Mouse (Mus musculus) midbrain, embryonic 15.5 days (tissue): Measurements from ENCODE around the gene Tmem211. TPM values are rescaled to one million over a fixed set of nuclear protein-coding genes. Genes with fewer than 3 reads are reported as not detected.

ENCODE experiments used
- ATAC-seq: fragments of 200-750 bp; cut with Nextera tagmentation; replicated peaks from 2 replicates; pipeline ENCODE4 v1.8.0; 2017; ENCODE audit warnings: moderate TSS enrichment
- H3K27ac ChIP-seq: fragments of 300-500 bp; sonication (generic); 2 replicates; pipeline ENCODE4 v1.5.1; 2015; ENCODE audit warnings: mild to moderate bottlenecking, inconsistent platforms
- H3K27me3 ChIP-seq: fragments of 300-500 bp; sonication (generic); replicated peaks from 2 replicates; pipeline ENCODE4 v1.6.1; 2015; ENCODE audit warnings: inconsistent platforms
- H3K36me3 ChIP-seq: fragments of 300-500 bp; sonication (generic); replicated peaks from 2 replicates; pipeline ENCODE4 v1.6.1; 2015; ENCODE audit warnings: inconsistent platforms
- H3K4me1 ChIP-seq: fragments of 300-500 bp; sonication (generic); 2 replicates; pipeline ENCODE4 v1.6.1; 2015; ENCODE audit warnings: inconsistent platforms
- H3K4me2 ChIP-seq: fragments of 300-500 bp; sonication (generic); 2 replicates; pipeline ENCODE4 v1.6.1; 2015; ENCODE audit warnings: inconsistent platforms, mild to moderate bottlenecking, moderate library complexity
- H3K4me3 ChIP-seq: fragments of 300-500 bp; sonication (generic); 2 replicates; pipeline ENCODE4 v1.5.1; 2015; ENCODE audit warnings: mild to moderate bottlenecking, inconsistent platforms
- H3K9ac ChIP-seq: fragments of 300-500 bp; sonication (generic); 2 replicates; pipeline ENCODE4 v1.6.1; 2015; ENCODE audit warnings: mild to moderate bottlenecking, inconsistent platforms
- H3K9me3 ChIP-seq: fragments of 300-500 bp; sonication (generic); 2 replicates; pipeline ENCODE4 v1.6.1; 2016; ENCODE audit warnings: inconsistent platforms
- WGBS: fragments of 180-500 bp; shearing (Covaris S2); methylation state at CpG from one replicate; pipeline ENCODE4 v1.1.7; 2015; ENCODE audit warnings: mixed read lengths; 5-methylcytosine and 5-hydroxymethylcytosine counted together
- polyA plus RNA-seq: library from polyadenylated mRNA; unstranded; fragments of >200 nt; fragmentation: Nextera tagmentation; extraction: Ambion mirVana; gene quantifications from 2 replicates; pipeline ENCODE4 v1.2.1, GENCODE M21; 2015

Tmem211 gene
- polyA plus RNA-seq, 1 experiment from 2014 or later, result 0.14 TPM

DNA sequence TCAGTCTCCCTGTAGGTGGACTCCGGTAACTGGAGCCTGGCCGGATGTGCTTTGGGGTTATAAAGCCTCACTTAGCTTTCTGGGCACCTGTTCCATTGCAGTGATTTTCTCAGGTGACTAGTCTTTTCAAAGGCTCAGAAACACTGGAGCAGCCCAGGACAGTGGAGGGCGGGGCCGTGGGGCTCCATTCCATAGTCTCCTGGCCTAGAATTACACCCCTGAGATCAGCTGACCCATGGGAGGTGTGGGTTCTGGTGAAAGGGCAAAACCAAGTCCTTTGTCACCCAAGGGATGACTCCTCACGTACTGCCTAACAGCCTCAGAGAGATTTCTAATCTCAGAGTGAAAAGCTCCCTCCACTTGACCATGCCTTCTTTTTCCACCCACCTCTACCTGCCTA lies 3.5 kb downstream of the Tmem211 start:
- no peaks in the 10 kb centered on the region for H3K9me3 ChIP-seq
- no peak for ATAC-seq
- no peak overlapping the region for H3K27ac ChIP-seq
- H3K36me3 ChIP-seq, result no peaks in the 10 kb centered on the region
- no peak overlapping the region for H3K4me3 ChIP-seq
- WGBS, result 86% methylated on average over 5 of the region's 5 CpGs
- no peaks in the 10 kb centered on the region for H3K27me3 ChIP-seq
- H3K4me1 ChIP-seq, result peaks cover 16% of the 10 kb centered on the region
- H3K4me2 ChIP-seq, result no peak overlapping the region
- H3K9ac ChIP-seq, result no peak overlapping the region

DNA sequence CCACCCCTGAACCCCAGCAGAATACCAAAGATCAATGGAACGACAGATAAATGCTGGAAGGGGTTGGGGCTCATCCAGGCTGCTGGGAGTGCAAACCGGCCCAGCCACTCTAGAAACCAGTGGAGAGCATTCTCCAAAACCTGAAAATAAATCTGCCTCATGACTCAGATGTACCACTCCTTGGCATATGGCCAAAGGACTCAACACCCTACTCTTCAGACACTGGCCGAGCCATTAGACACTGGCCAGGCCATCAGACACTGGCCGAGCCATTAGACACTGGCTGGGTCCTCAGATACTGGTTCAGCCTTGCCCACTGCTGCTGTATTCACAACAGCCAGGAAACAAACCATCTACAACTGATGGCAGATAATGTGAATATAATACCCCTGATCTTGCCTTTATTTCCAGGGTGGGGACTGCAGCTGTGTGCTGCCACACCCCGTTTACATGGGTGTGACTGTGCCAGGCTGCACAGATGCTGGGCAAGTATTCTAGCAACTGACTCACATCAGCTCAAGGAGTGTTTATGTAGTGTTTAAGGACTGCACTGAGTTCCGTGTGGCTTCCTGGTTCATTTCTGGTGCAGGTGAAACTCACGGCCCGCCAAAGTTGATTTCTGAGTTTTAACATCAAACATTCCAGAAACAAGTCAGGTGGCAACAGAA lies 22.7 kb downstream of the Tmem211 start:
- ATAC-seq, result no peak
- H3K27ac ChIP-seq, result no peak overlapping the region
- 86% methylated on average over 8 of the region's 8 CpGs for WGBS
- no peaks in the 10 kb centered on the region for H3K9me3 ChIP-seq
- H3K4me2 ChIP-seq, result no peak overlapping the region
- H3K9ac ChIP-seq, result no peak overlapping the region
- H3K27me3 ChIP-seq, result no peaks in the 10 kb centered on the region
- H3K36me3 ChIP-seq, result peaks cover 32% of the 10 kb centered on the region
- H3K4me3 ChIP-seq, result no peak overlapping the region
- H3K4me1 ChIP-seq, result no peaks in the 10 kb centered on the region

GRCm38 (mm10) chr5:113250806-113251205 lies 24.1 kb downstream of the Tmem211 start:
- H3K4me1 ChIP-seq, result no peaks in the 10 kb centered on the region
- H3K9me3 ChIP-seq, result no peaks in the 10 kb centered on the region
- H3K27ac ChIP-seq, result no peak overlapping the region
- ATAC-seq, result no peak
- WGBS, result 94% methylated on average over 11 of the region's 11 CpGs
- H3K9ac ChIP-seq, result no peak overlapping the region
- peaks cover 35% of the 10 kb centered on the region for H3K36me3 ChIP-seq
- H3K4me3 ChIP-seq, result no peak overlapping the region
- H3K4me2 ChIP-seq, result no peak overlapping the region
- H3K27me3 ChIP-seq, result no peaks in the 10 kb centered on the region

GRCm38 (mm10) chr5:113265637-113266036 lies 38.9 kb downstream of the Tmem211 start:
- H3K4me2 ChIP-seq, result no peak overlapping the region
- no peak for ATAC-seq
- no peaks in the 10 kb centered on the region for H3K27me3 ChIP-seq
- H3K4me3 ChIP-seq, result no peak overlapping the region
- no peaks in the 10 kb centered on the region for H3K9me3 ChIP-seq
- no peak overlapping the region for H3K9ac ChIP-seq
- H3K36me3 ChIP-seq, result peaks cover 48% of the 10 kb centered on the region; the same call in 1 of the 2 replicates
- WGBS, result 86% methylated on average over 8 of the region's 8 CpGs
- H3K4me1 ChIP-seq, result no peaks in the 10 kb centered on the region; the same call in 1 of the 2 replicates
- H3K27ac ChIP-seq, result no peak overlapping the region

DNA sequence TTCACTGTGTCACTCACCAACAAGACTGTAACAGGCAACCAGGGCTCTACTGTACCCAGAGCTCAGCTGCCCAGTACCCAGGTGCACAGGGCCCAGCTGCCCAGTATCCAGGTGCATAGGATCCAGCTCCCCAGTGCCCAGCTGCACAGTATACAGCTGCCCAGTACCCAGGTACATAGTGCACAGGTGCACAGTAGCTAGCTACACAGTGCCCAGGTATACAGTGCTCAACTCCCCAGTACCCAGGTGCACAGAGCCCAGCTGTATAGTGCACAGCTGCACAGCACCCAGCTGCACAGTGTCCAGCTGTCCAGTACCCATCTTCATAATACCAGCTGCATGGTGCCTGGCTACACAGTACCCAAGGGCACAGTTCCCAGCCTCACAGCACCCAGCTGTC lies 41.5 kb downstream of the Tmem211 start:
- H3K36me3 ChIP-seq, result peaks cover 40% of the 10 kb centered on the region; the same call in 1 of the 2 replicates
- no peaks in the 10 kb centered on the region for H3K9me3 ChIP-seq
- H3K4me2 ChIP-seq, result no peak overlapping the region
- no peaks in the 10 kb centered on the region; the same call in 1 of the 2 replicates for H3K4me1 ChIP-seq
- H3K4me3 ChIP-seq, result no peak overlapping the region
- ATAC-seq, result 0 out of 2 replicates have a peak, but pooled peaks have one; percentile 50
- no peak overlapping the region for H3K27ac ChIP-seq
- no peaks in the 10 kb centered on the region for H3K27me3 ChIP-seq
- H3K9ac ChIP-seq, result no peak overlapping the region

DNA sequence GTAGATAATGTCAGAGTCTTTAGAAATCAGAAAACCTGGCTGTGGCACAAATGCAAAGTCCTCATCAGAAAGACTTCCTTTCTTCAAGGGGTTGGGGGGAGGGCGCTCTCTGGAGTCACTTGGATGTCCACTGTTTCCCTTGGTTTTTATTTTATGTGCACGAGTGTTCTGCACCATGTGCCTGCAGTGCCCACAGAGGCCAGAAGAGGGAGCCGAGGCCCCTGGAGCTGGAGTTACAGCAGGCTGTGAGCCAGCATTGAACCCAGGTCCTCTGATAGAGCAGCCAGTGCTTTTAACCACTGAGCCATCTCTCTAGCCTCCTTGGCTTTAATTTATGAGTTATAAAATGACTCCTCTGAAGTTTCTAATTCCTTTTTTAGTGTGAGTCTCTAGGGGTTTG lies 43.3 kb downstream of the Tmem211 start:
- WGBS, result 80% methylated on average over 3 of the region's 3 CpGs
- no peak overlapping the region for H3K9ac ChIP-seq
- ATAC-seq, result no peak
- peaks cover 35% of the 10 kb centered on the region; the same call in 1 of the 2 replicates for H3K36me3 ChIP-seq
- no peak overlapping the region for H3K4me2 ChIP-seq
- no peaks in the 10 kb centered on the region for H3K9me3 ChIP-seq
- no peak overlapping the region for H3K27ac ChIP-seq
- no peak overlapping the region for H3K4me3 ChIP-seq
- H3K27me3 ChIP-seq, result no peaks in the 10 kb centered on the region
- H3K4me1 ChIP-seq, result no peaks in the 10 kb centered on the region; the same call in 1 of the 2 replicates

- Histone ChIP-seq H3K9ac (no peak overlapping the region), H3K27me3 (no peaks in the 10 kb centered on the region), H3K4me1 (no peaks in the 10 kb centered on the region; the same call in 1 of the 2 replicates), H3K4me3 (no peak overlapping the region), H3K9me3 (no peaks in the 10 kb centered on the region), H3K4me2 (no peak overlapping the region), H3K27ac (no peak overlapping the region), H3K36me3 (peaks cover 39% of the 10 kb centered on the region; the same call in 1 of the 2 replicates)
- WGBS, result 77% methylated on average over 11 of the region's 11 CpGs
- no peak for ATAC-seq
Measured at GRCm38 (mm10) chr5:113271207-113271811, 44.6 kb downstream of the Tmem211 start.

DNA sequence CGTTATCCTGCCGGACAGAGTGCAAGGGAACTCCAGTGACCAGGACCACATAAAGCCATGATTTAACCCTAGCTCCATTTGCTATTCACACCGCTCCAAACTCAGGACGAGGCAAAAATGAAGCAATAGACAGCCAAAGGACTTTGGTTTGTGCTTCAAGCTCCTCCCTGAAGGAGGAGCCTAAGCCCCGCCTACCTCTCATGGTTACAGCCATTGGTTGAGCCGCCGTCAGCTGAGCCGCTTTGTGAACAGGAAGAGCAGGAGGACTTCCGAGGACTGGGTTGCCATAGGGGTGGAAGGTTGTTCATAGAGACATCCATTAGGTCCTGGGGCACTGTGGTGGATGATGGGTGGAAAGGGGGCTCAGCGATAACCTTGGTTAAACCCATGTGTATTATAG lies 49.1 kb downstream of the Tmem211 start:
- H3K9ac ChIP-seq, result no peak overlapping the region
- no peaks in the 10 kb centered on the region for H3K27me3 ChIP-seq
- H3K4me3 ChIP-seq, result no peak overlapping the region
- no peak overlapping the region for H3K4me2 ChIP-seq
- H3K4me1 ChIP-seq, result no peaks in the 10 kb centered on the region
- H3K9me3 ChIP-seq, result no peaks in the 10 kb centered on the region
- WGBS, result 77% methylated on average over 10 of the region's 10 CpGs
- H3K36me3 ChIP-seq, result peaks cover 47% of the 10 kb centered on the region; the same call in 1 of the 2 replicates
- ATAC-seq, result no peak
- no peak overlapping the region for H3K27ac ChIP-seq

DNA sequence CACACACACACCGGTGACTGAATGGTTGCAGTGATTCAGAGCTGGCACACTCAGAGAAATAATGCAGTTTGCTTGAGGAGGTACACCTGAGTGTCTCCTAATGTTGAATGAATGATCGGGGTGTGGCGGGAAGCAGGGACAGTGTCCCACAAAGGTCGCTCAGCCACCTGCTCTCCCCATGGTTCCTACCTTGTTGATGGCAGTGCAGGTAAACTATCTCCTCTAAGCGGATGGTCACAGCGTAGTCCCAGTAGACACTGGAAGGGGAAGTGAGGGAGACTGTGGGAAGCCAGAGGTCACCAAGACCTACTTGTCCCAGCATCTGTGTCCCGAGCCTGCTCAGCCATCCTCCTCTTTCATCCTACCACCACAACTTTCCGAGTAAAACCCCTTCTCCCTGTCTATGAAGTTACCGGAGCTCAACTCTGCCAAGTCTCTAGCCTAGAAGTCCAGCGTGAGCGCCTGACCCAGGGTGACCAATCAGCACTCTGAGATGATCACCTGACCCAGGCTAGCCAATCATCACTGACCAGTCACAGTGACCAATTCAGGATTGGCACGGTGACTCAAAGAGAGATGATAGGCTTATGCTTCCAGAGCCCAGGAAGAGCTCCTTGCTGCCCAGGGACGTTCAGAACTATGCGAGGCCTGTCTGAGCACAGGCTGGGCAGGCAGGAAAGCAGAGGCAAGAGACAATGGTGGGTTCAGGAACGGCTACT lies 53.6 kb downstream of the Tmem211 start:
- H3K9me3 ChIP-seq, result no peaks in the 10 kb centered on the region
- ATAC-seq, result peak; percentile 64
- 29% methylated on average over 15 of the region's 15 CpGs for WGBS
- no peaks in the 10 kb centered on the region for H3K27me3 ChIP-seq
- H3K27ac ChIP-seq, result no peak overlapping the region
- no peaks in the 10 kb centered on the region for H3K4me1 ChIP-seq
- H3K36me3 ChIP-seq, result peaks cover 36% of the 10 kb centered on the region
- peak overlapping the region; percentile 35 for H3K4me2 ChIP-seq
- H3K4me3 ChIP-seq, result peak overlapping the region; percentile 10; the same call in 1 of the 2 replicates
- no peak overlapping the region for H3K9ac ChIP-seq

- no peak for ATAC-seq
- H3K4me3 ChIP-seq, result no peak overlapping the region
- H3K9me3 ChIP-seq, result no peaks in the 10 kb centered on the region
- H3K36me3 ChIP-seq, result peaks cover 23% of the 10 kb centered on the region
- no peak overlapping the region for H3K27ac ChIP-seq
- no peak overlapping the region for H3K9ac ChIP-seq
- H3K27me3 ChIP-seq, result no peaks in the 10 kb centered on the region
- H3K4me2 ChIP-seq, result no peak overlapping the region
- no peaks in the 10 kb centered on the region for H3K4me1 ChIP-seq
- WGBS, result 87% methylated on average over 7 of the region's 7 CpGs
Measured at GRCm38 (mm10) chr5:113281557-113281956, 54.8 kb downstream of the Tmem211 start.

GRCm38 (mm10) chr5:113283726-113284125 lies 57.0 kb downstream of the Tmem211 start:
- H3K9ac ChIP-seq, result no peak overlapping the region
- 80% methylated on average over 2 of the region's 2 CpGs for WGBS
- no peak overlapping the region for H3K27ac ChIP-seq
- H3K9me3 ChIP-seq, result no peaks in the 10 kb centered on the region
- H3K27me3 ChIP-seq, result peaks cover 10% of the 10 kb centered on the region; the same call in 1 of the 2 replicates
- ATAC-seq, result no peak
- H3K4me2 ChIP-seq, result no peak overlapping the region
- peaks cover 8% of the 10 kb centered on the region for H3K36me3 ChIP-seq
- H3K4me1 ChIP-seq, result peaks cover 7% of the 10 kb centered on the region
- no peak overlapping the region for H3K4me3 ChIP-seq

GRCm38 (mm10) chr5:113285541-113285940 lies 58.8 kb downstream of the Tmem211 start:
- H3K27me3 ChIP-seq, result peaks cover 15% of the 10 kb centered on the region; the same call in 1 of the 2 replicates
- H3K4me3 ChIP-seq, result no peak overlapping the region
- H3K9ac ChIP-seq, result no peak overlapping the region
- no peak overlapping the region for H3K4me2 ChIP-seq
- H3K9me3 ChIP-seq, result no peaks in the 10 kb centered on the region
- H3K4me1 ChIP-seq, result peaks cover 7% of the 10 kb centered on the region
- no peak for ATAC-seq
- H3K36me3 ChIP-seq, result peaks cover 8% of the 10 kb centered on the region
- WGBS, result 66% methylated on average over 16 of the region's 16 CpGs
- H3K27ac ChIP-seq, result no peak overlapping the region
